Mouse (Mus musculus): ENCODE results near the gene Vsnl1. TPM values are rescaled to one million over a fixed set of nuclear protein-coding genes. Genes with fewer than 3 reads are reported as not detected.
A peak's percentile ranks its signal among the peaks of the same experiment; 100 is the strongest.

Gene Vsnl1
- polyA plus RNA-seq, 1 experiment from 2014 or later = 0.62 TPM

- Histone ChIP-seq H3K4me2 (replicated peaks) (no peak overlapping the region), H3K36me3 (no peaks in the 10 kb centered on the region), H3K9me3 (no peaks in the 10 kb centered on the region), H3K27me3 (replicated peaks) (peaks cover 11% of the 10 kb centered on the region; the same call in 1 of the 2 replicates), H3K9ac (no peak overlapping the region), H3K4me3 (replicated peaks) (no peak overlapping the region), H3K4me1 (replicated peaks) (peaks cover 6% of the 10 kb centered on the region; the same call in 1 of the 2 replicates), H3K27ac (no peak overlapping the region)
- WGBS = 83% methylated on average over 1 of the region's 1 CpGs
- ATAC-seq = no peak
These were observed 3.3 kb downstream of the Vsnl1 start for GRCm38 (mm10) chr12:11433126-11433525.

GRCm38 (mm10) chr12:11427396-11427795 lies 9.0 kb downstream of the Vsnl1 start:
- no peak overlapping the region for H3K9ac ChIP-seq
- no peak overlapping the region for H3K4me2 ChIP-seq (replicated peaks)
- no peaks in the 10 kb centered on the region for H3K36me3 ChIP-seq
- no peak overlapping the region for H3K4me3 ChIP-seq (replicated peaks)
- H3K27me3 ChIP-seq (replicated peaks) = no peaks in the 10 kb centered on the region
- no peak for ATAC-seq
- no peak overlapping the region for H3K27ac ChIP-seq
- 77% methylated on average over 4 of the region's 4 CpGs for WGBS
- H3K4me1 ChIP-seq (replicated peaks) = no peaks in the 10 kb centered on the region
- H3K9me3 ChIP-seq = no peaks in the 10 kb centered on the region

GRCm38 (mm10) chr12:11418112-11418511 lies 18.3 kb downstream of the Vsnl1 start:
- Histone ChIP-seq H3K9ac (no peak overlapping the region), H3K4me3 (replicated peaks) (no peak overlapping the region), H3K4me1 (replicated peaks) (no peaks in the 10 kb centered on the region), H3K9me3 (no peaks in the 10 kb centered on the region), H3K27me3 (replicated peaks) (no peaks in the 10 kb centered on the region), H3K27ac (no peak overlapping the region), H3K36me3 (no peaks in the 10 kb centered on the region), H3K4me2 (replicated peaks) (no peak overlapping the region)
- ATAC-seq = no peak
- whole genome bisulfite sequencing = 71% methylated on average over 6 of the region's 6 CpGs

- no peaks in the 10 kb centered on the region for H3K9me3 ChIP-seq
- H3K27ac ChIP-seq = no peak overlapping the region
- H3K4me2 ChIP-seq (replicated peaks) = no peak overlapping the region
- H3K27me3 ChIP-seq (replicated peaks) = no peaks in the 10 kb centered on the region
- no peaks in the 10 kb centered on the region for H3K36me3 ChIP-seq
- no peak overlapping the region for H3K4me3 ChIP-seq (replicated peaks)
- ATAC-seq = no peak
- H3K4me1 ChIP-seq (replicated peaks) = no peaks in the 10 kb centered on the region
- 89% methylated on average over 4 of the region's 4 CpGs for WGBS
- H3K9ac ChIP-seq = no peak overlapping the region
These were observed 28.7 kb downstream of the Vsnl1 start for GRCm38 (mm10) chr12:11407679-11408078.

- no peak for ATAC-seq
- no peak overlapping the region for H3K27ac ChIP-seq
- H3K9ac ChIP-seq = no peak overlapping the region
- no peak overlapping the region for H3K4me2 ChIP-seq (replicated peaks)
- H3K4me3 ChIP-seq (replicated peaks) = no peak overlapping the region
- H3K36me3 ChIP-seq = no peaks in the 10 kb centered on the region
- no peaks in the 10 kb centered on the region for H3K9me3 ChIP-seq
- no peaks in the 10 kb centered on the region for H3K27me3 ChIP-seq (replicated peaks)
- H3K4me1 ChIP-seq (replicated peaks) = no peaks in the 10 kb centered on the region
- 92% methylated on average over 6 of the region's 6 CpGs for WGBS
These were observed 37.6 kb downstream of the Vsnl1 start for GRCm38 (mm10) chr12:11398791-11399190.

GRCm38 (mm10) chr12:11397029-11397428 lies 39.4 kb downstream of the Vsnl1 start:
- Histone ChIP-seq H3K4me1 (replicated peaks) (no peaks in the 10 kb centered on the region), H3K4me3 (replicated peaks) (no peak overlapping the region), H3K27ac (no peak overlapping the region), H3K9me3 (no peaks in the 10 kb centered on the region), H3K9ac (no peak overlapping the region), H3K27me3 (replicated peaks) (no peaks in the 10 kb centered on the region), H3K4me2 (replicated peaks) (no peak overlapping the region), H3K36me3 (no peaks in the 10 kb centered on the region)
- ATAC-seq = no peak
- 83% methylated on average over 5 of the region's 5 CpGs for WGBS

- no peaks in the 10 kb centered on the region for H3K9me3 ChIP-seq
- no peak overlapping the region for H3K27ac ChIP-seq
- no peak for ATAC-seq
- H3K4me2 ChIP-seq (replicated peaks) = no peak overlapping the region
- no peaks in the 10 kb centered on the region for H3K27me3 ChIP-seq (replicated peaks)
- no peak overlapping the region for H3K4me3 ChIP-seq (replicated peaks)
- no peaks in the 10 kb centered on the region for H3K36me3 ChIP-seq
- no peak overlapping the region for H3K9ac ChIP-seq
- H3K4me1 ChIP-seq (replicated peaks) = no peaks in the 10 kb centered on the region
- 76% methylated on average over 2 of the region's 2 CpGs for WGBS
These were observed 40.9 kb downstream of the Vsnl1 start for GRCm38 (mm10) chr12:11395470-11395869.

GRCm38 (mm10) chr12:11392525-11392924 lies 43.9 kb downstream of the Vsnl1 start:
- ATAC-seq = no peak
- no peak overlapping the region for H3K4me2 ChIP-seq (replicated peaks)
- no peaks in the 10 kb centered on the region for H3K36me3 ChIP-seq
- no peak overlapping the region for H3K4me3 ChIP-seq (replicated peaks)
- WGBS = 7% methylated on average over 1 of the region's 1 CpGs
- no peak overlapping the region for H3K27ac ChIP-seq
- H3K9me3 ChIP-seq = no peaks in the 10 kb centered on the region
- H3K9ac ChIP-seq = no peak overlapping the region
- no peaks in the 10 kb centered on the region for H3K4me1 ChIP-seq (replicated peaks)
- no peaks in the 10 kb centered on the region for H3K27me3 ChIP-seq (replicated peaks)

GRCm38 (mm10) chr12:11391244-11391949 lies 45.0 kb downstream of the Vsnl1 start:
- Histone ChIP-seq H3K27me3 (replicated peaks) (no peaks in the 10 kb centered on the region), H3K4me2 (replicated peaks) (no peak overlapping the region), H3K36me3 (no peaks in the 10 kb centered on the region), H3K4me3 (replicated peaks) (no peak overlapping the region), H3K27ac (no peak overlapping the region), H3K9ac (no peak overlapping the region), H3K9me3 (no peaks in the 10 kb centered on the region), H3K4me1 (replicated peaks) (no peaks in the 10 kb centered on the region)
- peak; percentile 85 for ATAC-seq
- 40% methylated on average over 7 of the region's 7 CpGs for WGBS

GRCm38 (mm10) chr12:11389141-11389540 lies 47.3 kb downstream of the Vsnl1 start:
- H3K27me3 ChIP-seq (replicated peaks) = no peaks in the 10 kb centered on the region
- no peak overlapping the region for H3K4me3 ChIP-seq (replicated peaks)
- no peak overlapping the region for H3K4me2 ChIP-seq (replicated peaks)
- no peaks in the 10 kb centered on the region for H3K9me3 ChIP-seq
- H3K4me1 ChIP-seq (replicated peaks) = no peaks in the 10 kb centered on the region
- H3K9ac ChIP-seq = no peak overlapping the region
- ATAC-seq = peak; percentile 63
- no peak overlapping the region for H3K27ac ChIP-seq
- no peaks in the 10 kb centered on the region for H3K36me3 ChIP-seq
- 79% methylated on average over 7 of the region's 7 CpGs for WGBS

- Histone ChIP-seq H3K27ac (no peak overlapping the region), H3K36me3 (no peaks in the 10 kb centered on the region), H3K4me3 (replicated peaks) (no peak overlapping the region), H3K4me2 (replicated peaks) (no peak overlapping the region), H3K9me3 (no peaks in the 10 kb centered on the region), H3K9ac (no peak overlapping the region), H3K27me3 (replicated peaks) (no peaks in the 10 kb centered on the region), H3K4me1 (replicated peaks) (no peaks in the 10 kb centered on the region)
- WGBS = 94% methylated on average over 1 of the region's 1 CpGs
- ATAC-seq = no peak
These were observed 51.7 kb downstream of the Vsnl1 start for GRCm38 (mm10) chr12:11384754-11385153.

- no peaks in the 10 kb centered on the region for H3K4me1 ChIP-seq (replicated peaks)
- H3K4me2 ChIP-seq (replicated peaks) = no peak overlapping the region
- H3K27me3 ChIP-seq (replicated peaks) = no peaks in the 10 kb centered on the region
- no peaks in the 10 kb centered on the region for H3K9me3 ChIP-seq
- no peak overlapping the region for H3K4me3 ChIP-seq (replicated peaks)
- H3K36me3 ChIP-seq = no peaks in the 10 kb centered on the region
- no peak for ATAC-seq
- 69% methylated on average over 2 of the region's 2 CpGs for WGBS
- no peak overlapping the region for H3K27ac ChIP-seq
- H3K9ac ChIP-seq = no peak overlapping the region
These were observed 57.0 kb downstream of the Vsnl1 start for GRCm38 (mm10) chr12:11379396-11379795.

- Histone ChIP-seq H3K4me3 (replicated peaks) (no peak overlapping the region), H3K27me3 (replicated peaks) (no peaks in the 10 kb centered on the region), H3K9ac (no peak overlapping the region), H3K27ac (no peak overlapping the region), H3K9me3 (no peaks in the 10 kb centered on the region), H3K4me2 (replicated peaks) (no peak overlapping the region), H3K36me3 (no peaks in the 10 kb centered on the region), H3K4me1 (replicated peaks) (no peaks in the 10 kb centered on the region)
- no peak for ATAC-seq
- 53% methylated on average over 4 of the region's 4 CpGs for WGBS
These were observed 66.4 kb downstream of the Vsnl1 start for GRCm38 (mm10) chr12:11370056-11370455.
